Mouse (Mus musculus): ENCODE measurements around the gene Snw1.

The Snw1 gene

DNA sequence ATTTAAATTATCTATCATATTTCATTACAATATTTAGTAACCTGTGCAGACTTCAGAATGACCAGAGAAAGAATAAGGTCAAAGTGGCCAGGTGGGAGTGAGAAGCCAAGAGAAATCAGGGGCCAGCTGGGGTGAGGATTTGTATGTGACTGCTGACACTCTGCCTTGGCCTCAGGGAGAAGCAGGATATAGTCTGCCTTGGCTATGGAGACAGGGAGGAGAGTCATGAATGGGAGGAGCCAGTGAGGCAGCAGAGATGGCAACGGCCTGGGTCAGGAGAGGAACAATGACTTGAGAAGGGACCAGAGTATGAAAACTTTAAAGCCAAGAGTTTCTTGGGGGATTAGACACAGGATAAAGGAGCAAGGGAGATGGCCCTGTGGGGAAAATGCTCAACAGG lies 48.4 kb downstream of the Snw1 start:
- no peak for DNase-seq (ENCODE audit: low spot score in 2 of 2)

GRCm38 (mm10) chr12:87421708-87422507 lies 50.2 kb downstream of the Snw1 start:
- no peak for DNase-seq (ENCODE audit: low spot score in 2 of 2)

DNA sequence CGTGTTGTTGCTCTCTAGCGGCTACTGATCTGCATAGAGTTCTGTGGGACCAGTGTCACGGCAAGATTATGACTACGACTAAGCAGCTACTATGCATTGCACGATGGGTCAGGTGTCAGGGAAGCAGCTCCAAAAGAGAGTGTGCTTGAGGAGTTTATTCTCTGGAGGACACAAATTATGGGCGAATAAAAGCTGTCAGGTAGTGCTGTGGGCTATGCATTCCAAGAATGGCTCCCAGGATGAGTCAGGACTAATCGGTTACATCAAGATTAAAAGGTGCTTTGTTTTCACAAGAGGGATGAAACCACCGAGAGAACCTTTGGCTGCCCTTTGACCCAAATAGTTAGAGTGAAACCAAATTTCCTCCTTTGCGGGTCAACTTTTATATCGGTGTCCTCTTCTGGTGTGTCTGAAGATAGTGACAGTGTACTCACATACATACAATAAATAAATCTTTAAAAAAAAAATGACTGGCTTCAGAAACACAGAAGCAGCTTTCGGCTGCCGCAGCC lies 52.0 kb downstream of the Snw1 start:
- no peak for DNase-seq (ENCODE audit: low spot score in 2 of 2)

DNA sequence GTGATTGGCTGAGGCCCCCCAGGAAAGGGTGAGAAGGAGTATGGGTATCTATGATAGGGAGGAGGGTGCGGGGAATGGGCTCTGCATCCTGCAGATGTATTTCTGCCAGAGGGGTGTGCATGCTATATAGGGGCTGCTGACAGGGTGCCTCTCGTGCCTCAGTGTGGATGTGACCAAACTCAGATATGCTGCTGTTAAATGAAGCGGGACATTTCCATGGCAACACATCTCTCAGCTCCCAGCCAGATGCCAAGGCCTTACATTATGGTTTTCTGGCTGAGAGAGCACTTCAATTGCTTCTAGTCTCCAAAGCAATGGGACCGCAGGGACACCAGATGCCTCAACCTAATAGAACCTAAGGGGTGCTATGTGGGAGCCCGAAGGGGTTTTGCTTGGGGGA lies 53.2 kb downstream of the Snw1 start:
- DNase-seq (ENCODE audit: low spot score in 2 of 2), result no peak

GRCm38 (mm10) chr12:87416690-87417089 lies 55.4 kb downstream of the Snw1 start:
- DNase-seq (ENCODE audit: low spot score in 2 of 2), result peak in 1 of 2 experiments; percentile 42

GRCm38 (mm10) chr12:87415358-87415757 lies 56.7 kb downstream of the Snw1 start:
- no peak for DNase-seq (ENCODE audit: low spot score in 2 of 2)

DNA sequence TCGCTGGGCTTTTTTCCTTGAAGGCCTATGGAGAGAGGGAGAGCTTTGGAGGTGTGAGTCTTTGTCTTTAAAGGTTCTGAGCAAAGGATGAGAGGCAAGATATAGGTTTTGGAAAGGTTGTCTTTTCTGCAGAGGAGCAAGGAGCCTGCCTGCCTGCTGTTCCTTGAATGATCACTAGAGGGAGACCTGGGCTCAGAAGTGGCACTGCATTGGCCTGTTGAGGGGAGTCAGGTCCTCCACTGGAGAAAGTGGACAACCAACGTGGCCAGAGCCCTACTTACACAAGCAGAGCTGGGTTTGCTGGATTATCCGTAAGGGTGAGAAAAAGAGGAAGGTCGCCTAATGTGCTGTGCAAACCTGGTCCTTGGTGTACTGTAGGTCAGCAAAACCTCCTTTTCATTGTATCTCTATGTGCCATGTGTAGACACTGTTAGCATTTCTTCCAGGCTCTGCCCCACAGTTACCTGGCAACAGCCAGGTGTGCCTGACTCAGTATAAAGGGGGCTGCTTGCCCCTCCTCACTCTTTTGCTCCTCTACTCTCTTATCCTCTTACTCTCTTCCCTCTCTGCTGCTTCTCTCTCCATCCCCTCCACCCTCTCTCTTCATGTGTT lies 58.8 kb downstream of the Snw1 start:
- peak; percentile 78 to 82 for DNase-seq (ENCODE audit: low spot score in 2 of 2)

- DNase-seq (ENCODE audit: low spot score in 2 of 2), result no peak
Observed at GRCm38 (mm10) chr12:87410999-87411398, 61.1 kb downstream of the Snw1 start.

DNA sequence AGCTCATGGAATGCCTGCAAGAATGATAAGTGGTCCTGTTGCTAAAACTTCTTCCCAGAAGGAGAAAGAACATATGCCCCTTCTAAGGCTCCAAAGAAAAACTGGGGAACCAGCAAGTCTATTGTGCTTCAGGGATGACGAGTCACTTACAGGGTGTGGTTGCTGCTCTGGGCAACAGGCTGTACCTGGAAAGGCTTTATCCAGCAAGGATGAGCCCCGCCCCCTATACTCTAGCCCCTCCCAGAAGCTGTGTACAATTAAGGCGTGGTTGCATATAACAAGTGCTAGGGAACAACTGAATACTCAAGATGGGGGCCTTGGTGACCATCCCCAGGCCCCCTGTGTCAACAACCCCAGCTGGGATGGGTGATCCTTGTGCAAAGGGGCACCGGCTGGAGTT lies 63.0 kb downstream of the Snw1 start:
- no peak for DNase-seq (ENCODE audit: low spot score in 2 of 2)

- DNase-seq (ENCODE audit: low spot score in 2 of 2), result no peak
Observed at GRCm38 (mm10) chr12:87407869-87408605, 64.0 kb downstream of the Snw1 start.

DNA sequence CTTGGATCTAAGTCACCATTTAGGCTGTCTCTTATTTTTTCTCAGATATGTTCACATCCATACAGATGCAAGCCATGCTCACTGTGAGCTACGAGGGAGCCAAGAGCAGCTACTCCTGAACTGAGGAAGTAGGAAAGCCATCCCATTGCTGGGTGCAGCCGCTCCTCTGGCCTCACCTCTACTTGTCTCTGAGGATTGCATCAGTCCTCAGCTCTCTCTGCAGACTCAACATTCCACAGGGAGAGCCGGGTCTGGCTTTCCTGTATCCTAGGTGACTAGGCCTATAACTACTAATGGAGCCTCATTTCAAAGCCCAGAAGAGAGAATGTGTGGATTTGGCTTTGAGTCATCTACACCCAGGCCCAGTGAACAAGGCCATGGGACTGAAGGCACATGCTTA lies 66.4 kb downstream of the Snw1 start:
- DNase-seq (ENCODE audit: low spot score in 2 of 2), result no peak

- no peak for DNase-seq (ENCODE audit: low spot score in 2 of 2)
Observed at GRCm38 (mm10) chr12:87405165-87405564, 66.9 kb downstream of the Snw1 start.

- DNase-seq (ENCODE audit: low spot score in 2 of 2), result no peak
Observed at GRCm38 (mm10) chr12:87401883-87402282, 70.2 kb downstream of the Snw1 start.

GRCm38 (mm10) chr12:87399119-87399819 lies 72.8 kb downstream of the Snw1 start:
- DNase-seq (ENCODE audit: low spot score in 2 of 2), result no peak
